Mouse (Mus musculus) adipocyte (in vitro differentiated cells): ENCODE measurements around the gene Atpif1.
"Not testable (repeated sequence)": the region's sequence is repeated elsewhere in the genome, so short reads cannot be mapped to it uniquely, and the experiment has no call there.

ENCODE experiments used
- DNase-seq: peaks from one replicate; pipeline ENCODE4 v3.0.0-alpha.2; 2016; ENCODE audit warnings: low spot score

Gene Atpif1

GRCm38 (mm10) chr4:132532981-132533916 lies at the start of gene Atpif1:
Gene Atpif1, minus strand, starts transcription at chr4:132533659.
- peak; percentile 96 for DNase-seq

GRCm38 (mm10) chr4:132574809-132575347 lies 41.4 kb upstream of the Atpif1 start:
- DNase-seq: no peak

- DNase-seq: no peak
These were observed 39.9 kb upstream of the Atpif1 start for GRCm38 (mm10) chr4:132573327-132573726.

DNA sequence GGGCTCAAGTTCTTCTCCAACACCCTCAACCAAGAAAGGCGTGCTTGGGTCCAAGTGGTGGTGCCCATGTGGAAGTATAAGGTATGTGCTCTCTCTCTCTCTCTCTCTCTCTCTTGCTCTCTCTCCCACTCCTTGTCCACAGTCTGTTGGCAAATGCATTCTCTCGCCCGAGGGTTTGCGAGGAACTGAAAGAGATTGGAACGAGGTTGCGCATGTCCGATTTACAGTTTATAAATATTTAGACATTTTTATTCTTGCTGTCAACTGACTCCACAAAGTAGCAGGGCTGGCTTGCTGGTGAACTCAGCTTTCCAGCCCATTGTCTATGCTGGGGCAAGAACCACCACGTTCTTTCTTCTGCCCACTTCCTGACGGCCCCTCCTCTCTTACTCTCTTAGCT lies 37.7 kb upstream of the Atpif1 start:
- DNase-seq: no peak

- DNase-seq: no peak
These were observed 35.7 kb upstream of the Atpif1 start for GRCm38 (mm10) chr4:132569115-132569514.

DNA sequence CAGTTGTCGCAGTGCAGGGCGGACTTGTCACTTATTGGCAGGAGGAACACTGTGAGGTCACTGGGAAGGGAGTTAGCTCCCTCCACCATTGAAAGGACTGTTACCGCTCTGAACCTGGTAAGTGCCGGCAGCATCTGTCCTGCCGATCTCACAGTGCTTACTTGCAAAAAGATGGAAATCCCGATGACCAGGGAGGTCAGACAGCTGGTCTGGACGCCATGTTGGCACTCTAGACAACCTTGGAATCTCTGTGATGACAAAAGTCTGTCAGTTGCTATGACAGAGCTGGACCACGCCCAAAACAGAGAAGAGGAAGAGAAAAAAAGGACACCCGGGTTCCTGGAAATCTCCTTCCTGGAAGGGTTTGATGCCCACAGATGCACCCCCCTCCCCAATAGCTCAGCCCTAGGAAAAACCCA lies 33.9 kb upstream of the Atpif1 start:
- no peak for DNase-seq

DNA sequence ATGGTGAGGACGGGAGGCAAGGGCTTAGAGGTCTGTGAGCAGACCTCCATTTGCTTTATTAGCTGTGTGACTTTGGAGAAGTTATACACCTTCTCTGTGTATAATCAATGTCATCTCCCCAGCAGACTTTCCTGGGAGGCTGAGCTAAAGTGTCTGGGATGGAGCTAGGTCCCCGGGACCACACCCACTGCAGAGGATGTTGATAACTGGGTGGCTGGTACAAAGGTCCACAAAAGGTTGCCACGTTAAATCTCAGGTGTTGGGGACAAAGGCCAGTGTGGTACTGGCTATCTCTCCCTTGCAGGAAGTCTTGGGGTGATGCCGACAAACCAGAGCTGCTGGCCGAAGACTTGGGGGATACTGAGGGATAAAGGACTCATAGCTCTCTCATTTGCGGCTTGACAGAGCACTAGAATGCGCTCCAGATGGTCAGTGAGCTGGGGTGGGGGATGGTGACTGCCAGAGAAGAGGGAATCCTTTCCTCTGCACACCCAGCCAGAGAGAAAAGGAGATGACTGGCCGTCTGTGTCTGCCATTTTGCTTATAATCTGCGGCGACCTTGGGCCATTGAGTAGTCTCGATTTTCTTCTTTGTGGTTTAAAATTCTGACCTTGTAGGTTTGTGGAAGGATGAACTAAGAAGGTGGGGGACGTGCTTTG lies 31.8 kb upstream of the Atpif1 start:
- no peak for DNase-seq

DNA sequence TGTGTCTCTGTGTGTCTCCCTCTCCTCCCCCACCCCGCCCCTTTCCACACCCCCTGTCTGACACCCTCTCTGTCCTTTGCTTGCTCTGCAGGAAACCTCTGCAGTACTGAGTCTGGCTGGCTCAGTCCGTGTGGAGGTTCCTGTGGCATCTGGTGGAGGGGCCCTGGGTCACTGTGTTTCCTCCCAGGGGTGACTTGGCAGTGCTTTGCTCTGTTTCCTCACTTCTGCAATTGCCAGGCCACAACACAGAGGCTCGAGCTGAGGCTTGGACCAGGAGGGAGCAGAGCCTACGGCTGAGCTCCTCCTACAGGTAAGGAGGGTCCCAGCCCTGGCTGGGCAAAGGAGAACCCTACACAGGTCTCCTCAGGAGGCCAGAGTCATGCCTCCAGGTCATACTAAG lies 30.5 kb upstream of the Atpif1 start, which contains the start of gene Ptafr:
Gene Ptafr (plus strand): TSS at position 103 of the 400 bp plus-strand sequence.
- DNase-seq: no peak

DNA sequence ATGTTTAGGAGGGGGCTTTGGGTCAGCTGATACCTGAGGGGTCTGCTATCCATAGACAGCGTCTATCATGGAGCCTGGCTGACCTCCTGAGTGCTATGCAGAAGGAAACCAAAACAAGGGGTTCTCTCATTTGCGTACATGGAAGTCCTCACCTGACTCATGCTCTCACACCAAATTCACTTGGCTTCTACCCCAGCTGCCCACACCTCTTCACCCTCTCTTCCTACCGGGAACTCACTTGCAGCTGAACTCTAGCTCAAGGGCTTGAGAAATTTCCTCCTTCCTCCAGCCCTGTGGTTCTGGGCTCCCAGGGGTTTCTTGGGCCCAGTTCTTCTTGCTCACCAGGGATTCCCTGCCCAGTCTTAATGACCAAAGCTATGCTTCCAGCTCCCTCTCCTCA lies 29.8 kb upstream of the Atpif1 start:
- no peak for DNase-seq

DNA sequence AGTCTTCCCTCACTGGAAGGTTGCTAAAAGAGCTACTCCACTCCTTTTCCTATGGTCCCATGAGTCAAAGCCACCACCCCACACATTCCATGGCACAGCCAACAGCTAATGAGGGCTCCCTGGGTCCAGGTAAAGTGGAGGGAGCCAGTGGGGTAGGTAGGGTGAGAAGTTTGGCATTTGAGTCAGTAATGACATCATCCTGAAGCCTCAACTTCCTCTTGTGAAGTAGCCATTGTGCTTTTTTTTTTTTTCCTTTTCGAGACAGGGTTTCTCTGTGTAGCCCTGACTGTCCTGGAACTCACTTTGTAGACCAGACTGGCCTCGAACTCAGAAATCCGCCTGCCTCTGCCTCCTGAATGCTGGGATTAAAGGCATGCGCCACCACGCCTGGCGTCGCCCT lies 22.1 kb upstream of the Atpif1 start:
- DNase-seq: not testable (repeated sequence)

- DNase-seq: no peak
These were observed 21.2 kb upstream of the Atpif1 start for GRCm38 (mm10) chr4:132554653-132555052.

DNA sequence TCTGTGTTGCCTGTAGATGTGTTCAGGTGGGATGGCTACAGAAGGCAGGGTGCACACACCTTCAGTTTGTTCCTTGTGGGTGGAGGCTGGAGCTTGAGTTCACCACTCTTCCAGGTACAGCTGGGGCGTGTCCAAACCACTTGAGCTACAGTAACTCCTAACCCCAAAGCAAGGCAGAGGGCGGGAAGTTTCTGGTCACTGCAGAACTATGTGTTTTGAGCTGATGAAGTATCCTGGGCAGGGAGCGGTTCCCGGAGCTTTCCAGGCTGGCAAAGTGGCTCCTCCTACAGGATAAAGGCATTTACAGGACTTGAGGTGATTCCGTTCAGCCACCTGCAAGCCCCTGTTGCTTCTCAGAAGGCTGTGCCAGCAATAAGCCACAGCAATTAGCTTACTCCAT lies 20.8 kb upstream of the Atpif1 start:
- no peak for DNase-seq

GRCm38 (mm10) chr4:132545851-132546250 lies 12.4 kb upstream of the Atpif1 start:
- peak; percentile 74 for DNase-seq

DNA sequence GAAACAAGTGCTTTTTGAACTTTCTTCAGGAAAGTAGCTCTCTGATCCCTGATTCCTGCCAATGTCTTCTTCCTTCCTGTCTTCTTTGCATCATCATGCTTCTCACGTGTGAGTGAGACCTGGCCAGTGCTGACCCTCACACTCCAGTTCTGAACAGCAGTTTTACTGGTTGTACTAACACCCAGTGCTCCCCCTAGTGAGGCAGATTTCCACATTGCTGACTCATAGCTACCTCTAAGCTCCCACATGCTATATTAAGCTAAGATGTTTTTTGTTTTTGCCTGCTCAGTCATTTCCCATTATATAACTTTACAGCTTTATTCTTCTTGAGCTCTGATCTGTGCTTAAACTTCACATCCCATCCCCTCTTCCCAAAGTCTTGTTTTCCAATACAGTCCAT lies 9.3 kb upstream of the Atpif1 start:
- no peak for DNase-seq

DNA sequence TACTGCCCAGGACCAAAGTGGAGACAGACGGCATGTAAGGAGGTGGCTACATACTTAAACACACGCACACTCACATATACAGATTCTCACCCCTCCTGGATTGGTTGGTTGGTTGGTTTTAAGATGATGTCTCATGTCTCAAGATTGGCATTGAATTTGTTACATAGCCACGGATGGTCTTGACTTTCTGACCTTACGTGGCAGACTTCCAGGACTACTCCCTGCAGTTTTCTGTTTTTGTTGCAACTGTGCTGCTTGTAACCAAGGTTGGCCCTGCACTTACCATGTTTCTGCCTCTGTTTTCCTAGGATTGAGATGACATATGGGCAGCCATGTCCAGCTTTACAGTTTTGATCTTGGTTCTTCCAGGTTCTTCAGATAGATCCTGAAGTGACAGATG lies 8.0 kb upstream of the Atpif1 start:
- no peak for DNase-seq

- no peak for DNase-seq
These were observed 6.0 kb upstream of the Atpif1 start for GRCm38 (mm10) chr4:132539481-132539880.

GRCm38 (mm10) chr4:132535406-132536121 lies 2.1 kb upstream of the Atpif1 start, which contains the start of gene Dnajc8:
Gene Dnajc8, plus strand, starts transcription at chr4:132535550.
- DNase-seq: peak; percentile 95

- peak; percentile 27 for DNase-seq
These were observed 963 bp downstream of the Atpif1 start for GRCm38 (mm10) chr4:132532496-132532895.

- no peak for DNase-seq
These were observed 3.2 kb downstream of the Atpif1 start for GRCm38 (mm10) chr4:132530033-132530804.

DNA sequence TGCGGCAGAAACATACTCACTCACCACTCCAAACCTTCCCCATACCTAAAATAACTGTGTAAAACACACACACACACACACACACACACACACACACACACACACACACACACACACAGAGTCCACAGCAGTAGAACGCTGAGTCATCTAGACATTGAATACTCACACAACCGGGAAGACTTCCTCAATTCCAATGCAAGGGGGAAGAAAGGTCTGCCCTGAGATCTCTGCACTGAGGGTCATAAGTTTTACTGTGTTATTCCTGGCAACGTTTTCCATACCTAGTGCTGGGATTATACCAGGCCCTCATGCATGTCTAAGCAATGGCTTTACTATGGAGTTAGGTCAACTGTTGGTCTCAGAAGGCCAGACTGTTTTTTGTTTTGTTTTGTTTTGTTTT lies 4.1 kb downstream of the Atpif1 start:
- no peak for DNase-seq

DNA sequence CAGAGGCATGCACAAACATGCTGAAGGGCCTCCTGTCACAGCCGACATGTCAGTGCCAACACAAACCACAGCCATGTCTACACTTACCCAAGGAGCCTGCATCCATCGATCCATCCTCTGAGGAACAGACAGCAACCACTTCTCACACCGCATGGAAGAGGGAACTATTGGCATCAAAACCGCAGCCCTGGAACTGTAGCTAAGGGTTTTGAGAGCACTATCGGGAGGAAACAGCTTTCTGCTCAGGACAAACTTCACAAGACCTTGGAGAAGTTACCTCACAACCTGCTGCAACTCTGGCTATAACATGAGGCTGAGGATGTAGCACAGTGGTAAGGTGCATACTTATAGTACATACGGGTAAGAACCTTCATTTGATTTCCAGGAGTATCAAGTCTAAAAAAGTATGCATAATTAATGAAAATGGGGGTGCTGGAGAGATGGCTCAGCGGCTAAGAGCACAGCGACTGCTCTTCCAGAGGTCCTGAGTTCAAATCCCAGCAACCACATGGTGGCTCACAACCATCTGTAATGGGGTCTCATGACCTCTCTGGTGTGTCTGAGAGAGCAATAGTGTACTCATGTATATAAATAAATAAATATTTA lies 5.4 kb downstream of the Atpif1 start:
- DNase-seq: no peak
